Mouse (Mus musculus) layer of hippocampus, postnatal 10 days (tissue): ENCODE results near the gene Cnksr2. TPM values are rescaled to one million over a fixed set of nuclear protein-coding genes. Genes with fewer than 3 reads are reported as not detected.
A peak's percentile ranks its signal among the peaks of the same experiment; 100 is the strongest.

Experiments
- DNase-seq, 2 experiments: peaks; one replicate each; pipeline ENCODE4 v3.0.0; 2021; ENCODE audit warnings: low spot score in 2 of 2
- long read RNA-seq: library from polyadenylated mRNA; stranded (forward); transcript quantifications from one replicate; pipeline ENCODE4 v2.0.0, GENCODE M21; 2023
- total RNA-seq, 2 experiments: library from RNA; stranded (reverse); gene quantifications; 2 replicates each; pipeline ENCODE4 v1.2.3; 2021

Cnksr2 gene
- total RNA-seq: 100 to 1,000 TPM; 117 to 142 TPM
- long read RNA-seq, full-length matches to known transcripts: 1 of 34 reads
- long read RNA-seq, partial matches to known transcripts: 12 of 34 reads
- long read RNA-seq, other reads (novel, unspliced or antisense): 21 of 34 reads

GRCm38 (mm10) chrX:158043057-158043843 is at the start of gene Cnksr2:
Gene Cnksr2, minus strand, starts transcription at chrX:158043294.
- peak; percentile 36 to 62 for DNase-seq

- no peak for DNase-seq
These were observed 698 bp upstream of the Cnksr2 start for GRCm38 (mm10) chrX:158043844-158044140.

GRCm38 (mm10) chrX:158042255-158043056 is 638 bp downstream of the Cnksr2 start:
- DNase-seq: peak; percentile 21 to 27

GRCm38 (mm10) chrX:158041703-158042102 is 1.4 kb downstream of the Cnksr2 start:
- no peak for DNase-seq

- no peak for DNase-seq
These were observed 91.4 kb downstream of the Cnksr2 start for GRCm38 (mm10) chrX:157951698-157952097.

- DNase-seq: no peak
These were observed 93.8 kb downstream of the Cnksr2 start for GRCm38 (mm10) chrX:157949256-157949655.

GRCm38 (mm10) chrX:157945121-157945520 is 98.0 kb downstream of the Cnksr2 start:
- no peak for DNase-seq

GRCm38 (mm10) chrX:157936611-157937010 is 106.5 kb downstream of the Cnksr2 start:
- no peak for DNase-seq

GRCm38 (mm10) chrX:157920093-157920492 is 123.0 kb downstream of the Cnksr2 start:
- no peak for DNase-seq

- no peak for DNase-seq
These were observed 213.1 kb downstream of the Cnksr2 start for GRCm38 (mm10) chrX:157829983-157830382.

- no peak for DNase-seq
These were observed 224.2 kb downstream of the Cnksr2 start for GRCm38 (mm10) chrX:157818921-157819260.

- peak in 1 of 2 experiments; percentile 31 for DNase-seq
These were observed 224.7 kb downstream of the Cnksr2 start, which contains the start of gene Klhl34 for GRCm38 (mm10) chrX:157818207-157818920. Gene Klhl34, plus strand, starts transcription at chrX:157818435.

GRCm38 (mm10) chrX:157817571-157818206 is 225.4 kb downstream of the Cnksr2 start:
- DNase-seq: no peak

- DNase-seq: no peak
These were observed 233.4 kb downstream of the Cnksr2 start for GRCm38 (mm10) chrX:157809721-157810120.

GRCm38 (mm10) chrX:157801669-157802068 is 241.4 kb downstream of the Cnksr2 start:
- DNase-seq: no peak

Other genes with a start within 250 kb of the Cnksr2 start
- under 1 TPM in 1 of 2 experiments, not detected in 1; 0.22 TPM for gene Klhl34, start 224.9 kb downstream of the Cnksr2 start, total RNA-seq